Mouse (Mus musculus): ENCODE measurements at regions not wholly inside any gene's neighbourhood (a gene's known extent, or its start where the extent isn't known, plus 50 kb on each side); places are given as distances from the start of the nearest gene placed in this dataset.
A peak's percentile ranks its signal among the peaks of the same experiment; 100 is the strongest.

- no peaks in the 10 kb centered on the region for H3K36me3 ChIP-seq (replicated peaks; ENCODE audit: control insufficient read depth, insufficient read depth, low read depth, low read length)
- no peak overlapping the region for H3K9ac ChIP-seq (replicated peaks; ENCODE audit: low read length)
- DNase-seq (ENCODE audit: low spot score) (no peak), ATAC-seq (replicated peaks; ENCODE audit: insufficient number of reproducible peaks, low FRiP score, low TSS enrichment, low read depth) (no peak)
- no peaks in the 10 kb centered on the region for H3K27me3 ChIP-seq (ENCODE audit: control insufficient read depth, insufficient read depth, low read length)
- WGBS = 89% methylated on average over 3 of the region's 3 CpGs
- no peaks in the 10 kb centered on the region for H3K4me1 ChIP-seq (ENCODE audit: control insufficient read depth, insufficient read depth, low read length)
- no peak overlapping the region for H3K27ac ChIP-seq (replicated peaks; ENCODE audit: low read depth, low read length)
- H3K9me3 ChIP-seq (replicated peaks; ENCODE audit: control insufficient read depth, low read length) = no peaks in the 10 kb centered on the region
- no peak overlapping the region for H3K4me3 ChIP-seq (ENCODE audit: low read depth, low read length)
- no peak overlapping the region for H3K4me2 ChIP-seq (ENCODE audit: low read depth, low read length)
These were observed 338.9 kb upstream of the Ptbp2 start for GRCm38 (mm10) chr3:120123155-120123554.

GRCm38 (mm10) chr3:120083171-120083932 lies 299.1 kb upstream of the Ptbp2 start:
- Histone ChIP-seq H3K27me3 (ENCODE audit: control insufficient read depth, insufficient read depth, low read length) (no peaks in the 10 kb centered on the region), H3K4me2 (ENCODE audit: low read depth, low read length) (no peak overlapping the region), H3K4me3 (ENCODE audit: low read depth, low read length) (no peak overlapping the region), H3K9me3 (replicated peaks; ENCODE audit: control insufficient read depth, low read length) (no peaks in the 10 kb centered on the region), H3K9ac (replicated peaks; ENCODE audit: low read length) (no peak overlapping the region), H3K36me3 (replicated peaks; ENCODE audit: control insufficient read depth, insufficient read depth, low read depth, low read length) (no peaks in the 10 kb centered on the region), H3K4me1 (ENCODE audit: control insufficient read depth, insufficient read depth, low read length) (no peaks in the 10 kb centered on the region), H3K27ac (replicated peaks; ENCODE audit: low read depth, low read length) (no peak overlapping the region)
- 79% methylated on average over 7 of the region's 7 CpGs for WGBS
- ATAC-seq (replicated peaks; ENCODE audit: insufficient number of reproducible peaks, low FRiP score, low TSS enrichment, low read depth) (no peak), DNase-seq (ENCODE audit: low spot score) (no peak)

- H3K27me3 ChIP-seq (ENCODE audit: control insufficient read depth, insufficient read depth, low read length) = no peaks in the 10 kb centered on the region
- H3K4me2 ChIP-seq (ENCODE audit: low read depth, low read length) = no peak overlapping the region
- ATAC-seq (replicated peaks; ENCODE audit: insufficient number of reproducible peaks, low FRiP score, low TSS enrichment, low read depth) (0 out of 2 replicates have a peak, but pooled peaks have one; percentile 44), DNase-seq (ENCODE audit: low spot score) (no peak)
- no peak overlapping the region for H3K4me3 ChIP-seq (ENCODE audit: low read depth, low read length)
- 26% methylated on average over 1 of the region's 1 CpGs for WGBS
- no peaks in the 10 kb centered on the region for H3K4me1 ChIP-seq (ENCODE audit: control insufficient read depth, insufficient read depth, low read length)
- no peaks in the 10 kb centered on the region for H3K36me3 ChIP-seq (replicated peaks; ENCODE audit: control insufficient read depth, insufficient read depth, low read depth, low read length)
- H3K27ac ChIP-seq (replicated peaks; ENCODE audit: low read depth, low read length) = no peak overlapping the region
- H3K9me3 ChIP-seq (replicated peaks; ENCODE audit: control insufficient read depth, low read length) = no peaks in the 10 kb centered on the region
- H3K9ac ChIP-seq (replicated peaks; ENCODE audit: low read length) = no peak overlapping the region
These were observed 289.3 kb upstream of the Ptbp2 start for GRCm38 (mm10) chr3:120073528-120073927.

- DNase-seq (ENCODE audit: low spot score) = no peak
- WGBS = 89% methylated on average over 6 of the region's 6 CpGs
- H3K4me2 ChIP-seq (ENCODE audit: low read depth, low read length) = no peak overlapping the region
- ATAC-seq (replicated peaks; ENCODE audit: insufficient number of reproducible peaks, low FRiP score, low TSS enrichment, low read depth) = no peak
- no peaks in the 10 kb centered on the region for H3K4me1 ChIP-seq (ENCODE audit: control insufficient read depth, insufficient read depth, low read length)
- no peaks in the 10 kb centered on the region for H3K36me3 ChIP-seq (replicated peaks; ENCODE audit: control insufficient read depth, insufficient read depth, low read depth, low read length)
- H3K9me3 ChIP-seq (replicated peaks; ENCODE audit: control insufficient read depth, low read length) = no peaks in the 10 kb centered on the region
- H3K27ac ChIP-seq (replicated peaks; ENCODE audit: low read depth, low read length) = no peak overlapping the region
- H3K4me3 ChIP-seq (ENCODE audit: low read depth, low read length) = no peak overlapping the region
- H3K9ac ChIP-seq (replicated peaks; ENCODE audit: low read length) = no peak overlapping the region
- H3K27me3 ChIP-seq (ENCODE audit: control insufficient read depth, insufficient read depth, low read length) = no peaks in the 10 kb centered on the region
These were observed 281.4 kb upstream of the Ptbp2 start for GRCm38 (mm10) chr3:120065714-120066113.

GRCm38 (mm10) chr3:120064854-120065480 lies 280.7 kb upstream of the Ptbp2 start:
- H3K9me3 ChIP-seq (replicated peaks; ENCODE audit: control insufficient read depth, low read length) = no peaks in the 10 kb centered on the region
- H3K4me2 ChIP-seq (ENCODE audit: low read depth, low read length) = no peak overlapping the region
- H3K27ac ChIP-seq (replicated peaks; ENCODE audit: low read depth, low read length) = no peak overlapping the region
- H3K4me1 ChIP-seq (ENCODE audit: control insufficient read depth, insufficient read depth, low read length) = no peaks in the 10 kb centered on the region; the same call in 1 of the 2 replicates
- no peak overlapping the region for H3K4me3 ChIP-seq (ENCODE audit: low read depth, low read length)
- H3K36me3 ChIP-seq (replicated peaks; ENCODE audit: control insufficient read depth, insufficient read depth, low read depth, low read length) = no peaks in the 10 kb centered on the region
- WGBS = 39% methylated on average over 5 of the region's 5 CpGs
- no peak overlapping the region for H3K9ac ChIP-seq (replicated peaks; ENCODE audit: low read length)
- no peak for DNase-seq (ENCODE audit: low spot score)
- ATAC-seq (replicated peaks; ENCODE audit: insufficient number of reproducible peaks, low FRiP score, low TSS enrichment, low read depth) = no peak
- no peaks in the 10 kb centered on the region for H3K27me3 ChIP-seq (ENCODE audit: control insufficient read depth, insufficient read depth, low read length)

GRCm38 (mm10) chr3:120062264-120062663 lies 278.0 kb upstream of the Ptbp2 start:
- Histone ChIP-seq H3K36me3 (replicated peaks; ENCODE audit: control insufficient read depth, insufficient read depth, low read depth, low read length) (no peaks in the 10 kb centered on the region), H3K4me3 (ENCODE audit: low read depth, low read length) (no peak overlapping the region), H3K4me1 (ENCODE audit: control insufficient read depth, insufficient read depth, low read length) (no peaks in the 10 kb centered on the region; the same call in 1 of the 2 replicates), H3K27ac (replicated peaks; ENCODE audit: low read depth, low read length) (no peak overlapping the region), H3K9ac (replicated peaks; ENCODE audit: low read length) (no peak overlapping the region), H3K9me3 (replicated peaks; ENCODE audit: control insufficient read depth, low read length) (no peaks in the 10 kb centered on the region), H3K27me3 (ENCODE audit: control insufficient read depth, insufficient read depth, low read length) (no peaks in the 10 kb centered on the region), H3K4me2 (ENCODE audit: low read depth, low read length) (no peak overlapping the region)
- 85% methylated on average over 5 of the region's 5 CpGs for WGBS
- ATAC-seq (replicated peaks; ENCODE audit: insufficient number of reproducible peaks, low FRiP score, low TSS enrichment, low read depth) (no peak), DNase-seq (ENCODE audit: low spot score) (no peak)

GRCm38 (mm10) chr3:120059959-120060358 lies 275.7 kb upstream of the Ptbp2 start:
- Histone ChIP-seq H3K27ac (replicated peaks; ENCODE audit: low read depth, low read length) (no peak overlapping the region), H3K4me2 (ENCODE audit: low read depth, low read length) (no peak overlapping the region), H3K9me3 (replicated peaks; ENCODE audit: control insufficient read depth, low read length) (no peaks in the 10 kb centered on the region), H3K4me3 (ENCODE audit: low read depth, low read length) (no peak overlapping the region), H3K9ac (replicated peaks; ENCODE audit: low read length) (no peak overlapping the region), H3K36me3 (replicated peaks; ENCODE audit: control insufficient read depth, insufficient read depth, low read depth, low read length) (no peaks in the 10 kb centered on the region), H3K27me3 (ENCODE audit: control insufficient read depth, insufficient read depth, low read length) (no peaks in the 10 kb centered on the region), H3K4me1 (ENCODE audit: control insufficient read depth, insufficient read depth, low read length) (no peaks in the 10 kb centered on the region; the same call in 1 of the 2 replicates)
- peak; percentile 53 for DNase-seq (ENCODE audit: low spot score)
- ATAC-seq (replicated peaks; ENCODE audit: insufficient number of reproducible peaks, low FRiP score, low TSS enrichment, low read depth) = peak; percentile 84
- 42% methylated on average over 11 of the region's 11 CpGs for WGBS

All from embryonic facial prominence, embryonic 11.5 days (tissue).